Mouse (Mus musculus): ENCODE data around the gene Sae1. TPM values are rescaled to one million over a fixed set of nuclear protein-coding genes. Genes with fewer than 3 reads are reported as not detected.

Sae1 gene
- polyA plus RNA-seq, 1 experiment from 2014 or later, result 359 TPM

DNA sequence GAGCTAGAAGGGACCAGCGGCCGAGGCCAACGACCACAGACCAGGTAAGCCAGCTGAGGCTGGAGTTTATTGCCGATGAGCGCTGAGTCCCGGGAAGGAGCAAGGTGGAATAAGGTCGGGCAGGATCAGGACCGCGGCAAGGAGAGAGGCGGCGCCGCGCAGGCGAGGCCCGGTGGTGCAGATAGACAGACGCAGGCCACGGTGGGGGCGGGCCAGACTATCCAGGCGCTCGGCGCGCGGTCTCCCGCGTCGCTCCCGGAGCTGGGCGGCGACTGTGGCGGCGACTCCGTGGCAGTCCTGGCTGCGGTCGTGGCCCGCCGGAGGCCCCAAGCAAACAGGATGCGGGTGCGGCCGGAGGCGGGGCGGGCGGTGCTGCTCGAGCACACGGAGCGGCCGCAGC lies 114.9 kb downstream of the Sae1 start:
- H3K27ac ChIP-seq, result peak overlapping the region; percentile 93
- DNase-seq (ENCODE audit: low spot score), result peak; percentile 91
- peaks cover 28% of the 10 kb centered on the region for H3K4me1 ChIP-seq
- H3K9me3 ChIP-seq, result no peaks in the 10 kb centered on the region
- peaks cover 29% of the 10 kb centered on the region for H3K36me3 ChIP-seq
- peak overlapping the region; percentile 79 for H3K4me3 ChIP-seq
- under 1% methylated on average over 46 of the region's 46 CpGs for WGBS
- H3K27me3 ChIP-seq (ENCODE audit: insufficient read depth, poor library complexity, severe bottlenecking), result peaks cover 16% of the 10 kb centered on the region; the same call in 1 of the 2 replicates

DNA sequence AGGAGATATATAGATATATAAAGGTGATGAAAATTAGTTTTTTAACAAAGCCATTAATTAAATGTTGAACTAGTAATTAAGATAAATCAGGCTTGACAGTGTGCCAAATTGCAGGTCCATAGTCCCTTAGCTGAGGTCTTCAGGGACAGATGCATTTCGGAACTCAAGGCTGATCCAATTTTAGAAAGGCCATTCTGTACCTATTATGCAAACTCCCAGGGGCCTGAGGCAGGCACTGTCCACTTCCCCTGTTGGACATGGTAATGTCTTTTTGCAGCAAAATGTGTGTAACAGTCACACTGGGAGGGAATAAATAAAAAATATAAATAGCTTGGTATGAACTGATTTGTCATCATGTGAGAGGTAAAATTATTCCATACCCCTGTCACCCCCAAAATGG lies 116.5 kb downstream of the Sae1 start:
- no peak overlapping the region for H3K27ac ChIP-seq
- H3K27me3 ChIP-seq (ENCODE audit: insufficient read depth, poor library complexity, severe bottlenecking), result peaks cover 16% of the 10 kb centered on the region; the same call in 1 of the 2 replicates
- no peak for DNase-seq (ENCODE audit: low spot score)
- peaks cover 28% of the 10 kb centered on the region for H3K4me1 ChIP-seq
- H3K9me3 ChIP-seq, result no peaks in the 10 kb centered on the region
- no peak overlapping the region for H3K4me3 ChIP-seq
- H3K36me3 ChIP-seq, result peaks cover 14% of the 10 kb centered on the region
- WGBS, result 69% methylated on average over 1 of the region's 1 CpGs

Other genes with a start within 250 kb of the Sae1 start
- gene Meis3, start 212.7 kb downstream of the Sae1 start, polyA plus RNA-seq (2016; fragmentation: Nextera tagmentation; extraction: Ambion mirVana), result 22.5 and 41.8 TPM in 2 replicates
- gene Dhx34, start 165.8 kb downstream of the Sae1 start, polyA plus RNA-seq (2016; fragmentation: Nextera tagmentation; extraction: Ambion mirVana), result 12.9 and 14.8 TPM in 2 replicates
- gene C5ar2, start 143.7 kb downstream of the Sae1 start, polyA plus RNA-seq (2016; fragmentation: Nextera tagmentation; extraction: Ambion mirVana), result 0.54 and 0.57 TPM in 2 replicates
- gene C5ar1, start 128.3 kb downstream of the Sae1 start, polyA plus RNA-seq (2016; fragmentation: Nextera tagmentation; extraction: Ambion mirVana), result 0.31 and 1.0 TPM in 2 replicates
- gene Inafm1, start 114.2 kb downstream of the Sae1 start, polyA plus RNA-seq (2016; fragmentation: Nextera tagmentation; extraction: Ambion mirVana), result 6.2 and 10.0 TPM in 2 replicates
- 19.6 and 31.0 TPM in 2 replicates for gene Ccdc9, start 101.0 kb downstream of the Sae1 start, polyA plus RNA-seq (2016; fragmentation: Nextera tagmentation; extraction: Ambion mirVana)
- gene Bbc3, start 79.4 kb downstream of the Sae1 start, polyA plus RNA-seq (2016; fragmentation: Nextera tagmentation; extraction: Ambion mirVana), result 8.3 and 9.5 TPM in 2 replicates
- gene Zc3h4, start 13.1 kb upstream of the Sae1 start, polyA plus RNA-seq (2016; fragmentation: Nextera tagmentation; extraction: Ambion mirVana), result 12.9 and 19.4 TPM in 2 replicates
- gene Tmem160, start 65.0 kb upstream of the Sae1 start, polyA plus RNA-seq (2016; fragmentation: Nextera tagmentation; extraction: Ambion mirVana), result 90.2 and 91.9 TPM in 2 replicates
- 0.34 and 0.45 TPM in 2 replicates for gene Npas1, start 89.9 kb upstream of the Sae1 start, polyA plus RNA-seq (2016; fragmentation: Nextera tagmentation; extraction: Ambion mirVana)
- gene Arhgap35, start 227.2 kb upstream of the Sae1 start, polyA plus RNA-seq (2016; fragmentation: Nextera tagmentation; extraction: Ambion mirVana), result 18.3 and 20.0 TPM in 2 replicates

Data from heart, embryonic 10.5 days (tissue).